In genomic region chr17:87798423-87798941, GRCm38 (mm10) we compare ENCODE assay signal across 8 mouse cellular contexts. TPM values are rescaled to one million over a fixed set of nuclear protein-coding genes. Genes with fewer than 3 reads are reported as not detected.
DNase-seq lines count a peak whose midpoint lies in the region; ATAC-seq and TF ChIP-seq lines count a peak whose summit lies in the region.

No protein-coding gene starts in this region.

- TF ChIP-seq CTCF in midbrain, postnatal 0 days (IDR thresholded peaks at IDR 0.05) = no peak

- no peaks in the 10 kb centered on the region for H3K9me3 ChIP-seq in forebrain, embryonic 14.5 days (replicated peaks; ENCODE audit: control insufficient read depth, low read length)
- H3K9me3 ChIP-seq in hindbrain, embryonic 15.5 days = no peaks in the 10 kb centered on the region
- H3K9me3 ChIP-seq in midbrain, postnatal 0 days (ENCODE audit: low read length) = no peaks in the 10 kb centered on the region

- peak overlapping the region; percentile 94 for H3K4me2 ChIP-seq in forebrain, embryonic 14.5 days (ENCODE audit: low read length)
- peak overlapping the region; percentile 98 for H3K4me2 ChIP-seq in hindbrain, embryonic 15.5 days
- H3K4me2 ChIP-seq in midbrain, postnatal 0 days (ENCODE audit: low read depth, low read length, poor library complexity, severe bottlenecking) = peak overlapping the region; percentile 91

- H3K36me3 ChIP-seq in forebrain, embryonic 14.5 days (ENCODE audit: control insufficient read depth, insufficient read depth, low read length) = no peaks in the 10 kb centered on the region
- no peaks in the 10 kb centered on the region for H3K36me3 ChIP-seq in hindbrain, embryonic 15.5 days
- no peaks in the 10 kb centered on the region for H3K36me3 ChIP-seq in midbrain, postnatal 0 days (ENCODE audit: insufficient read depth, low read length)

- WGBS in forebrain, embryonic 14.5 days = under 1% methylated on average over 40 of the region's 40 CpGs
- WGBS in hindbrain, embryonic 15.5 days = under 1% methylated on average over 36 of the region's 40 CpGs
- WGBS in midbrain, postnatal 0 days = 1% methylated on average over 32 of the region's 40 CpGs

- H3K27ac ChIP-seq in forebrain, embryonic 14.5 days (ENCODE audit: low read depth, low read length) = no peak overlapping the region
- H3K27ac ChIP-seq in hindbrain, embryonic 15.5 days (replicated peaks) = no peak overlapping the region
- H3K27ac ChIP-seq in midbrain, postnatal 0 days (ENCODE audit: low read depth, low read length) = no peak overlapping the region

- H3K9ac ChIP-seq in forebrain, embryonic 14.5 days (ENCODE audit: low read length) = peak overlapping the region; percentile 13; the same call in 1 of the 2 replicates
- 0 out of 2 replicates have a peak overlapping the region, but pooled peaks have one; percentile 15 for H3K9ac ChIP-seq in hindbrain, embryonic 15.5 days
- 0 out of 2 replicates have a peak overlapping the region, but pooled peaks have one; percentile 2 for H3K9ac ChIP-seq in midbrain, postnatal 0 days (replicated peaks; ENCODE audit: low read length, poor library complexity, severe bottlenecking)

- peak overlapping the region; percentile 48 for H3K4me3 ChIP-seq in forebrain, embryonic 14.5 days (ENCODE audit: low read depth, low read length)
- H3K4me3 ChIP-seq in hindbrain, embryonic 15.5 days = peak overlapping the region; percentile 50
- peak overlapping the region; percentile 56 for H3K4me3 ChIP-seq in midbrain, postnatal 0 days (ENCODE audit: low read depth, low read length)

- H3K27me3 ChIP-seq in forebrain, embryonic 14.5 days (replicated peaks; ENCODE audit: control insufficient read depth, insufficient read depth, low read length) = peaks cover 58% of the 10 kb centered on the region
- H3K27me3 ChIP-seq in hindbrain, embryonic 15.5 days = peaks cover 58% of the 10 kb centered on the region
- peaks cover 46% of the 10 kb centered on the region for H3K27me3 ChIP-seq in midbrain, postnatal 0 days (ENCODE audit: insufficient read depth, low read length)

- H3K4me1 ChIP-seq in forebrain, embryonic 14.5 days (ENCODE audit: control insufficient read depth, insufficient read depth, low read length) = peaks cover 7% of the 10 kb centered on the region
- peaks cover 28% of the 10 kb centered on the region for H3K4me1 ChIP-seq in hindbrain, embryonic 15.5 days (replicated peaks)
- 0 out of 2 replicates have a peak, but pooled peaks cover 5% of the 10 kb centered on the region for H3K4me1 ChIP-seq in midbrain, postnatal 0 days (ENCODE audit: insufficient read depth, low read length)

- ATAC-seq in frontal cortex, adult (ENCODE audit: low TSS enrichment) = peak; percentile 45
- peak; percentile 33; the same call in 1 of the 2 replicates for ATAC-seq in forebrain, embryonic 14.5 days
- ATAC-seq in hindbrain, embryonic 15.5 days (ENCODE audit: low FRiP score, low read depth) = 0 out of 2 replicates have a peak, but pooled peaks have one; percentile 40
- peak; percentile 51; the same call in 1 of the 2 replicates for ATAC-seq in midbrain, postnatal 0 days (ENCODE audit: low FRiP score)

- DNase-seq in frontal cortex, postnatal 14 days (ENCODE audit: low spot score in 2 of 2) = no peak
- DNase-seq in cerebellum, adult 11 months = peak; percentile 81
- peak; percentile 39 for DNase-seq in forebrain, embryonic 14.5 days (ENCODE audit: low spot score)
- peak; percentile 66 for DNase-seq in liver
- DNase-seq in midbrain, postnatal 0 days (ENCODE audit: low spot score) = no peak
- DNase-seq in thymus, postnatal 0 days (ENCODE audit: low spot score) = peak; percentile 44

RNA-seq across cellular contexts. Expression of gene Kcnk12, which starts 0.7 kb away (rescaled TPM):
- 0.93 and 1.2 TPM in 2 replicates for polyA plus RNA-seq in forebrain, embryonic 14.5 days (2014; fragmentation: Nextera tagmentation; extraction: Ambion mirVana)
- polyA plus RNA-seq in hindbrain, embryonic 15.5 days (2015; fragmentation: Nextera tagmentation; extraction: Ambion mirVana) = 0.77 and 1.2 TPM in 2 replicates
- 5.1 and 7.3 TPM in 2 replicates for total RNA-seq in midbrain, postnatal 0 days (2014; rRNA removed)
- 1.9 and 2.3 TPM in 2 replicates for polyA plus RNA-seq in midbrain, postnatal 0 days (2015; fragmentation: Nextera tagmentation; extraction: Ambion mirVana)
- 0.22 and 0.28 TPM in 2 replicates for polyA plus RNA-seq in thymus, postnatal 0 days (2015; fragmentation: Nextera tagmentation; extraction: Ambion mirVana)

Comparison
In these comparisons a context has a peak if more than half of its experiments do, and no peak if none do; other contexts are left out.
1. DNase-seq: peak in cerebellum, adult 11 months (single experiment), forebrain, embryonic 14.5 days (single experiment), liver (single experiment) and thymus, postnatal 0 days (single experiment); none in frontal cortex, postnatal 14 days (0 of 2) and midbrain, postnatal 0 days (single experiment).
2. Peak in every context shown above with its lines, with median percentiles within 50 percentile points of each other: ATAC-seq, H3K4me2 ChIP-seq, H3K4me3 ChIP-seq and H3K9ac ChIP-seq.